32 mouse cellular contexts compared by ENCODE assay signal in the genomic region with DNA sequence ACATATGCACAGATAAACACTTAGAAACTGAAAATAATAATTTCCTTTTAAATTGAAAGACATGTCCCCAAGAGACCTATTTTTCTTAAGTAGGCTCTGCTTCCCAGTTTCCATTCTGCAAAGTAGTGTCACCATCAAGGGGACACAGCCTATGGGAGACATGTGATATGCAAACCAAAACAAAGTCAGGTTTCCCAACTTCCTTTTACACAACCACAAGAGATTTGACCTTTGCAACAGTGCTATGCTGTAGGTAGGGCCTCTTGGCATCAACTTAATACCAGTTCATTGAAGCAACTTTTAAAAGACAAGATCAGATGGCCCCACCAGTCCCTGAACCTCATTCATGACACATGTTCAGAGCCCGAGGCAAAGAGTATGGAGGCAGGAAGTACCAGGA. TPM values are rescaled to one million over a fixed set of nuclear protein-coding genes. Genes with fewer than 3 reads are reported as not detected.
A peak's percentile ranks its signal among the peaks of the same experiment; 100 is the strongest.
DNase-seq lines count a peak whose midpoint lies in the region; ATAC-seq and TF ChIP-seq lines count a peak whose summit lies in the region.
"Had no signal": no experiment of that assay in that cellular context is flagged by ENCODE, and none has a peak within 500 bp of the region (broad histone marks: within the 10 kb centered on the region; RNA-seq: fewer than 3 reads in every experiment).

No protein-coding gene starts in this region.

- no peak overlapping the region for H3K4me2 ChIP-seq in liver, embryonic 12.5 days
- H3K4me2 ChIP-seq: embryonic facial prominence, embryonic 13.5 days; forebrain, embryonic 15.5 days; heart, embryonic 15.5 days; hindbrain, embryonic 12.5 days; limb, embryonic 13.5 days; liver, embryonic 15.5 days; midbrain, embryonic 11.5 days had no signal

- no peaks in the 10 kb centered on the region for H3K79me2 ChIP-seq in liver, adult 2 months (ENCODE audit: control insufficient read depth, insufficient read depth, low read length)

- DNase-seq in liver, adult 2 months (ENCODE audit: extremely low read depth, low read depth, low spot score) = peak; percentile 23
- DNase-seq in adipocyte (ENCODE audit: low spot score) = peak; percentile 27
- no peak for DNase-seq in lung, postnatal 14 days
- no peak for DNase-seq in thymus, adult 2 months
- DNase-seq: adrenal gland, postnatal 10 days; B cell, adult 2 months; cerebellum, adult 11-12 months; cerebellum, adult 9-11 months; gastrocnemius, adult 2 months; gastrocnemius, postnatal 36 days; kidney, adult 18-20 months; kidney, postnatal 36 days; retina, postnatal 1 day; right cerebral cortex, postnatal 25 days; spleen, adult 18-20 months; thymus, adult 18-20 months; thymus, postnatal 36 days had no signal

- no peaks in the 10 kb centered on the region for H3K9me3 ChIP-seq in liver, embryonic 12.5 days (replicated peaks)
- H3K9me3 ChIP-seq: embryonic facial prominence, embryonic 13.5 days; forebrain, embryonic 10.5 days; forebrain, embryonic 15.5 days; heart, embryonic 15.5 days; hindbrain, embryonic 12.5 days; limb, embryonic 13.5 days; liver, embryonic 15.5 days had no signal

- no peak overlapping the region for H3K9ac ChIP-seq in liver, adult 2 months (ENCODE audit: low read depth, low read length)
- no peak overlapping the region for H3K9ac ChIP-seq in liver, embryonic 12.5 days
- H3K9ac ChIP-seq: embryonic facial prominence, embryonic 13.5 days; forebrain, embryonic 15.5 days; heart, embryonic 15.5 days; hindbrain, embryonic 12.5 days; limb, embryonic 13.5 days; liver, embryonic 15.5 days had no signal

- no peak overlapping the region for H3K27ac ChIP-seq in liver, adult 2 months (replicated peaks; ENCODE audit: insufficient read depth, low read depth, low read length)
- H3K27ac ChIP-seq in liver, embryonic 12.5 days = no peak overlapping the region
- no peak overlapping the region for H3K27ac ChIP-seq in thymus, adult 2 months (ENCODE audit: control insufficient read depth, insufficient read depth, low read length)
- H3K27ac ChIP-seq: embryonic facial prominence, embryonic 13.5 days; forebrain, embryonic 10.5 days; forebrain, embryonic 15.5 days; gastrocnemius, adult 2 months; heart, embryonic 15.5 days; hindbrain, embryonic 12.5 days; layer of hippocampus, adult 2 months; limb, embryonic 13.5 days; liver, embryonic 15.5 days; macrophage; stomach, postnatal 0 days had no signal

- peaks cover 9% of the 10 kb centered on the region for H3K27me3 ChIP-seq in liver, adult 2 months (ENCODE audit: control insufficient read depth, insufficient read depth, low read length)
- peaks cover 40% of the 10 kb centered on the region for H3K27me3 ChIP-seq in liver, embryonic 12.5 days (replicated peaks)
- no peaks in the 10 kb centered on the region; the same call in 1 of the 2 replicates for H3K27me3 ChIP-seq in thymus, adult 2 months (ENCODE audit: control insufficient read depth, insufficient read depth, low read length)

- no peaks in the 10 kb centered on the region; the same call in 1 of the 2 replicates for H3K4me1 ChIP-seq in liver, adult 2 months (ENCODE audit: control insufficient read depth, insufficient read depth, low read length)
- 0 out of 2 replicates have a peak, but pooled peaks cover 5% of the 10 kb centered on the region for H3K4me1 ChIP-seq in liver, embryonic 12.5 days
- peaks cover 3% of the 10 kb centered on the region for H3K4me1 ChIP-seq in thymus, adult 2 months (replicated peaks; ENCODE audit: control insufficient read depth, insufficient read depth, low read length)

- 66% methylated on average over 1 of the region's 1 CpGs for WGBS in liver, adult 2 months
- WGBS in liver, embryonic 12.5 days (ENCODE audit: insufficient replicate concordance) = 39% methylated on average over 1 of the region's 1 CpGs
- 49% methylated on average over 1 of the region's 1 CpGs for WGBS in thymus, adult 2 months

- TF ChIP-seq CTCF in liver, adult 2 months (IDR thresholded peaks at IDR 0.05; ENCODE audit: low read depth, low read length) = no peak
- TF ChIP-seq CTCF in thymus, adult 2 months (IDR thresholded peaks at IDR 0.05; ENCODE audit: borderline replicate concordance, control insufficient read depth, extremely low read depth, insufficient read depth, low read length, poor library complexity) = no peak

- H3K4me3 ChIP-seq in liver, adult 2 months (ENCODE audit: insufficient read depth, low read depth, low read length) = no peak overlapping the region
- no peak overlapping the region for H3K4me3 ChIP-seq in liver, embryonic 12.5 days
- H3K4me3 ChIP-seq in thymus, adult 2 months (ENCODE audit: control insufficient read depth, insufficient read depth, low read length) = no peak overlapping the region
- H3K4me3 ChIP-seq: embryonic facial prominence, embryonic 13.5 days; forebrain, embryonic 10.5 days; forebrain, embryonic 15.5 days; gastrocnemius, adult 2 months; heart, embryonic 15.5 days; hindbrain, embryonic 12.5 days; layer of hippocampus, adult 2 months; limb, embryonic 13.5 days; liver, embryonic 15.5 days had no signal

- ATAC-seq in liver, embryonic 12.5 days = no peak
- peak; percentile 63 for ATAC-seq in granulocyte monocyte progenitor cell, adult 5-6 weeks (replicated peaks; ENCODE audit: poor library complexity, severe bottlenecking)
- ATAC-seq in neutrophil, adult 5-6 weeks (ENCODE audit: extremely low read depth, insufficient number of reproducible peaks, low FRiP score, poor library complexity, severe bottlenecking) = peak; percentile 31; the same call in 1 of the 2 replicates
- ATAC-seq: activated CD4-positive, CD25-positive, alpha-beta regulatory T cell, adult 4 months; forebrain, embryonic 15.5 days had no signal

- no peaks in the 10 kb centered on the region for H3K36me3 ChIP-seq in liver, adult 2 months (ENCODE audit: control insufficient read depth, insufficient read depth, low read length)
- H3K36me3 ChIP-seq in liver, embryonic 12.5 days = no peaks in the 10 kb centered on the region
- H3K36me3 ChIP-seq in thymus, adult 2 months (ENCODE audit: control insufficient read depth, insufficient read depth, low read length) = no peaks in the 10 kb centered on the region
- H3K36me3 ChIP-seq: embryonic facial prominence, embryonic 13.5 days; forebrain, embryonic 10.5 days; forebrain, embryonic 15.5 days; heart, embryonic 15.5 days; hindbrain, embryonic 12.5 days; limb, embryonic 13.5 days; liver, embryonic 15.5 days had no signal

- TF ChIP-seq POLR2A in liver, adult 2 months (IDR thresholded peaks at IDR 0.05; ENCODE audit: extremely low read depth, insufficient read depth, low read length) = no peak
- no peak for TF ChIP-seq POLR2A in thymus, adult 2 months (IDR thresholded peaks at IDR 0.05; ENCODE audit: control insufficient read depth, extremely low read depth, insufficient read depth, low read length, poor library complexity)

RNA-seq across cellular contexts. Expression of a gene that starts 2.0 kb away (rescaled TPM):
- total RNA-seq in liver, adult 2 months (2014; rRNA removed) = not detected in 2 replicates
- not detected in 2 replicates for polyA plus RNA-seq in liver, adult 2 months (2012; rRNA removed)
- polyA plus RNA-seq in liver, embryonic 12.5 days (2016; fragmentation: Nextera tagmentation; extraction: Ambion mirVana) = 0.25 and 0.30 TPM in 2 replicates
- not detected in 2 replicates for total RNA-seq in granulocyte monocyte progenitor cell, adult 5-6 weeks (2014; fragmentation: Nextera tagmentation)
- not detected in 2 replicates for total RNA-seq in granulocyte monocyte progenitor cell, adult 5-6 weeks (2017)
- total RNA-seq in neutrophil, adult 5-6 weeks (2017) = 2.0 and 3.6 TPM in 2 replicates
- polyA plus RNA-seq in thymus, adult 2 months (2012; rRNA removed) = 0.26 and 0.34 TPM in 2 replicates
- polyA plus RNA-seq: activated CD4-positive, CD25-positive, alpha-beta regulatory T cell, adult 4 months; liver, embryonic 15.5 days; macrophage had no signal

RNA-seq across cellular contexts. Expression of a gene that starts 14.8 kb away (rescaled TPM):
- 2.3 TPM in 2 replicates for total RNA-seq in liver, adult 2 months (2014; rRNA removed)
- 2.0 and 2.2 TPM in 2 replicates for polyA plus RNA-seq in liver, adult 2 months (2012; rRNA removed)
- 3.2 and 3.7 TPM in 2 replicates for polyA plus RNA-seq in liver, embryonic 12.5 days (2016; fragmentation: Nextera tagmentation; extraction: Ambion mirVana)
- 9.7 and 14.6 TPM in 2 replicates for total RNA-seq in granulocyte monocyte progenitor cell, adult 5-6 weeks (2014; fragmentation: Nextera tagmentation)
- total RNA-seq in granulocyte monocyte progenitor cell, adult 5-6 weeks (2017) = 11.8 and 13.0 TPM in 2 replicates
- total RNA-seq in neutrophil, adult 5-6 weeks (2017) = 17.3 and 18.0 TPM in 2 replicates
- polyA plus RNA-seq in thymus, adult 2 months (2012; rRNA removed) = 9.2 and 13.1 TPM in 2 replicates

RNA-seq across cellular contexts. Expression of a gene that starts 50.2 kb away (rescaled TPM):
- total RNA-seq in liver, adult 2 months (2014; rRNA removed) = 3.0 and 4.0 TPM in 2 replicates
- 1.1 TPM in 2 replicates for polyA plus RNA-seq in liver, adult 2 months (2012; rRNA removed)
- 3.2 and 3.3 TPM in 2 replicates for polyA plus RNA-seq in liver, embryonic 12.5 days (2016; fragmentation: Nextera tagmentation; extraction: Ambion mirVana)
- total RNA-seq in granulocyte monocyte progenitor cell, adult 5-6 weeks (2014; fragmentation: Nextera tagmentation) = 148 and 150 TPM in 2 replicates
- 145 TPM in 2 replicates for total RNA-seq in granulocyte monocyte progenitor cell, adult 5-6 weeks (2017)
- 15.1 and 15.7 TPM in 2 replicates for total RNA-seq in neutrophil, adult 5-6 weeks (2017)
- polyA plus RNA-seq in thymus, adult 2 months (2012; rRNA removed) = 3.3 and 3.6 TPM in 2 replicates

Comparison
In these comparisons a context has a peak if more than half of its experiments do, and no peak if none do; other contexts are left out.
1. DNase-seq: peak in liver, adult 2 months (single experiment) and adipocyte (single experiment); none in lung, postnatal 14 days (single experiment) and thymus, adult 2 months (single experiment).